Mouse (Mus musculus) lung, postnatal 0 days (tissue): ENCODE measurements around the gene Arrb1.

Experiments
- CTCF ChIP-seq: IDR thresholded peaks from 2 replicates; pipeline ENCODE4 v1.5.1; 2016; ENCODE audit warnings: antibody characterized with exemption, mild to moderate bottlenecking
- EP300 ChIP-seq: IDR thresholded peaks from 2 replicates; pipeline ENCODE4 v1.6.1; 2016; ENCODE audit warnings: antibody characterized with exemption, mild to moderate bottlenecking, control low read depth

DNA sequence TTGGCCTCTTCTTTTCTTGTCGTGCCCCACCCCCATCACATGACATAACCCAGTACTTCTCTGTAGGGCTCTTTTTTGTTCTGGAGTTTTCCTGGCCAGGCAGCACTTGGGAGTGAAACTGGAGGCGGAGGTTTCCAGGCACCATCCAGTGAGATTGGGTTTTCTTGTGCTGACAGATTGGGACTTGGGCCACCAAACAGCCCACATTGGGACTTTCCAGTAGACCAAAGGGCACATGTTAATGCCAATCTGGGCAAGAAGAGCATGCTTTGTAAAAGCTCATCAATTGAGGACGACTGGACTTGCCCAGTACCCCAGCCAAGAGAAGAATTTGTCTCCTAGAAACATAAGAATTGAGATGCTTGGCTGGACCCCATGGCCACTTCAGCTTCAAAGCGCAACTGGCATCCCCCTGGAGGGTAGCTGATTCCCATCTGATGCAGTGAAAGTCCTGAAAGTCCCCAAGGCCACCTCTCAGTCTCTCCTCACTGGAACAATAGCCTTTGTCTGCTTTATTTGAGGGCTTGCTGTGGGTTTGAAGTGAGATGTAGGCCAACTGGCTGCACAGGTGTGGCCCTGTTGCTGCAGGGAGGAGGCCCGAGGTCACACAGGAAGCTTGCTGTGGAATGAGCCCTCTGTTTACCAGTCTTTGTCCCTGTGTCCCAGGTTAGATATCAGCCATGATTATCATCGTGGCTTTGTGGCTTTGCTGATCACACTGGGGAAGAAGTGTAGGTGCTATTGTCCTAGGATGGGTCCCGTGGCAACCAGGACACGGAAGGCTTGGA lies 68.8 kb downstream of the Arrb1 start:
- no peak for TF ChIP-seq CTCF
- TF ChIP-seq EP300 = no peak
